Mouse (Mus musculus): ENCODE measurements around the gene Abtb1. TPM values are rescaled to one million over a fixed set of nuclear protein-coding genes. Genes with fewer than 3 reads are reported as not detected.

Abtb1 gene
- polyA plus RNA-seq, 1 experiment from 2014 or later: 37.6 TPM

DNA sequence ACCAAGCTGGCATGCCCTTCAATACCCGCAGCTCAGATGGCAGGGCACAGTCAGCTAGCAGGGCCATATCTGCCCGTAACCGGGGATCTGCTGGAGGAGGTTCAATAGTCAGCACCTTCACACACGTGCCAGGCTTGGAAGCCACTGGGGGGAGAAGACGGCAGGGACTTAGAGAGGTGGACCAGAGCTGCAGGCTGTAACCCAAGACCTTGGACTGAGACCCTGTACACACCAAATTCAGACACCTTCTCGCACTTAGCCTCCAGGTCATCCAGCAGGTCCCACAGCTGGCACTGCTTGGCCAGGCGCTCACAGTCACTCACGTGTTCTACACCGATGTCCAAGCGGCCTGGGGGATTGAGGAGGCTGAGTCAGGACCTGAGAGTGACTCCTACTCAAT is 3.2 kb downstream of the Abtb1 start:
- H3K9me3 ChIP-seq: no peaks in the 10 kb centered on the region
- no peak overlapping the region for H3K4me2 ChIP-seq (replicated peaks)
- 92% methylated on average over 10 of the region's 10 CpGs for WGBS
- peaks cover 21% of the 10 kb centered on the region for H3K4me1 ChIP-seq
- peaks cover 14% of the 10 kb centered on the region for H3K36me3 ChIP-seq
- H3K27ac ChIP-seq (replicated peaks): no peak overlapping the region
- no peak overlapping the region for H3K4me3 ChIP-seq
- no peak for ATAC-seq (replicated peaks)
- H3K27me3 ChIP-seq: no peaks in the 10 kb centered on the region
- no peak overlapping the region for H3K9ac ChIP-seq (replicated peaks)

DNA sequence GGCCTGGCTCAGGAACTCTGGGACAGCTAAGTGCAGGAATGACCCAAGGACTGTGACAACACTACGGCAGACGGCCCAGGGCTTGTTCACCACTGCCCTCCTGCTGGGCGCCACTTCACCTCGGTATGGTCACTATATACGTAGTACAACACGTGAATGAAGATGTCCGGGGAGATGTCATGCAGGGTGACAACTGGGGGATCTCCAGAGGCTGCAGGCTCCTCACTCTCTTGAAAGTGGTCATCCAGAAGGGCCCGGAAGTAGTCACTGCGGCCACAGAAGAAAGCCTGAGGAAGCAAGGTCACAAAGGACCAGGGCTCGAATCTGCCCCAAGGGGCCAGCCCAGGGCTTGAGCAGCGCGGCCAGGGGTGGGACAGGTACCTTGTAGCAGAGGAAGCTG is 3.8 kb downstream of the Abtb1 start:
- H3K27ac ChIP-seq (replicated peaks): no peak overlapping the region
- WGBS: 92% methylated on average over 12 of the region's 12 CpGs
- H3K4me3 ChIP-seq: no peak overlapping the region
- H3K27me3 ChIP-seq: no peaks in the 10 kb centered on the region
- no peak for ATAC-seq (replicated peaks)
- H3K9ac ChIP-seq (replicated peaks): no peak overlapping the region
- no peak overlapping the region for H3K4me2 ChIP-seq (replicated peaks)
- peaks cover 21% of the 10 kb centered on the region for H3K4me1 ChIP-seq
- H3K36me3 ChIP-seq: peaks cover 14% of the 10 kb centered on the region
- H3K9me3 ChIP-seq: no peaks in the 10 kb centered on the region

DNA sequence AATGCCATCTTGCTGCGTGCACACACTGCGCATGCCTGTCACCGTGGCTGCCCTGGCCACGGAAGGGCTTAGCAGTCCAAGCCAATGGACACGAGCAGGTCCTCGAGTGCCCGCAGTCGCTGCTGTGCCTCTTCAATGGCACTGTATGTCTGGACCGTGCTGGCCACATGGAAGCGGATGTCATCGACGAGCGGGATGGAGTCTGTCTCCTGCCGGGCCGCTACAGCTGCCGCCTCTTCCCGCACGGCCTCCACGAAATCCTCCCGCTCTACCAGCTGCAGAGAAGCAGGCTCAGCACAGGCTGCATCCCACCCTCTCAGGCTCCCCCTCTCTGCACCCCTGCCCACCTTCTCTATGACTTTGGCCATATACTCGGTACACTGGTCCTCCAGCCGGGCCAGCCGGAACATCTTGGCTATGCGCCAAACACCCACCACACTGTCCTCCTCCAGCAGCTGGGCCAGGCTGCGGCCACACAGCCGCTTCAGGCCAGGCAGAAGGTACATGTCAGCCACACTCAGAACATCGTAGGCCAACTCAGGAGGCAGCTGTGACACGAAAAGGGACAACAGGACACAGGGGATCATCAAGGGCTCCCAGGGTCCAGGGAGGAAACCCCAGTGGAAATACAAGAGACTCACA is 5.5 kb downstream of the Abtb1 start:
- peaks cover 14% of the 10 kb centered on the region for H3K4me1 ChIP-seq
- no peak for ATAC-seq (replicated peaks)
- H3K9ac ChIP-seq (replicated peaks): no peak overlapping the region
- H3K4me3 ChIP-seq: no peak overlapping the region
- peaks cover 14% of the 10 kb centered on the region for H3K36me3 ChIP-seq
- no peak overlapping the region for H3K27ac ChIP-seq (replicated peaks)
- 91% methylated on average over 28 of the region's 28 CpGs for WGBS
- H3K4me2 ChIP-seq (replicated peaks): no peak overlapping the region
- H3K27me3 ChIP-seq: no peaks in the 10 kb centered on the region
- no peaks in the 10 kb centered on the region for H3K9me3 ChIP-seq

GRCm38 (mm10) chr6:88835047-88835446 is 6.7 kb downstream of the Abtb1 start:
- Histone ChIP-seq H3K36me3 (peaks cover 14% of the 10 kb centered on the region), H3K4me2 (replicated peaks) (no peak overlapping the region), H3K4me3 (no peak overlapping the region), H3K9me3 (no peaks in the 10 kb centered on the region), H3K4me1 (peaks cover 1% of the 10 kb centered on the region; the same call in 1 of the 2 replicates), H3K27ac (replicated peaks) (no peak overlapping the region), H3K9ac (replicated peaks) (no peak overlapping the region), H3K27me3 (no peaks in the 10 kb centered on the region)
- ATAC-seq (replicated peaks): no peak
- 88% methylated on average over 5 of the region's 5 CpGs for WGBS

DNA sequence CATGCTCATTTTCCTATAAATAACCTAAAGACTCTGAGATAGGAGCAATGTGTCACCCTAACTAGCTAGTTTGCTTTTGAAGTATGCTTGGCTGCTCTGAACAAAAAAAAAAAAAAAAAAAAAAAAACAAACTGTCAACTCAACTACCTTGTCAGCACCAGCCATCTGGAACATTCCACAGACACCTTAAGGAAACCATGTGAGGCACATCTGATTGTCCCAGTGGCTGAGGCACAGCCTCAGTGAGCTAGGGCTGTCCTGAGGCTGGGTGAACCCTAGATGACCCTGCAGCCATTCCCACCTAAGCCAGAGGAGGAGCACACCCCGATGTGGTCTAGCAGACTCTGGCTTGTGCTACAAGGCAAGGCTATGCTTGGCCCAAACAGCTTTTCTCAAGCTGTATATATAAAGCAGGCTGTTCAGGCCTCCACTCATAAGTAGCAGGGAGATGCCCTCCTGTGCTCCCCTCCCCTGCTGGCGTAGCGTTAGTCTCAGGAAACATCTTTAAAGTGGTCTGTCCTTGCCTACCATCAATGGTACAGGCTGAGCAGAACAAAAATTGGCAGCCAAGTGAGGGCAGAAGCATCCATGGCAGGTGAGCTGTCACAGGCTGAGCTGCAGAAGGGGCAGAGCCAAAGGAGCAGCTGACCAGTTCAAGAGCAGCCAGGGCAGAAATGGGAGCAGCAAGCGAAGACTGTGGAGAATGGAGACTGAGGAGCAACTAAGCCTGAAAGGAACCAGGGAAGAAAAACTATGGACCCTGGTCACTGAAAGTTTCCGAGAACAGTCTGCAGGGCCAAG is 8.2 kb downstream of the Abtb1 start:
- ATAC-seq (replicated peaks): no peak
- Histone ChIP-seq H3K9me3 (no peaks in the 10 kb centered on the region), H3K27ac (replicated peaks) (no peak overlapping the region), H3K4me2 (replicated peaks) (no peak overlapping the region), H3K9ac (replicated peaks) (no peak overlapping the region), H3K36me3 (peaks cover 12% of the 10 kb centered on the region), H3K27me3 (no peaks in the 10 kb centered on the region), H3K4me1 (no peaks in the 10 kb centered on the region), H3K4me3 (no peak overlapping the region)
- WGBS: 88% methylated on average over 5 of the region's 5 CpGs

DNA sequence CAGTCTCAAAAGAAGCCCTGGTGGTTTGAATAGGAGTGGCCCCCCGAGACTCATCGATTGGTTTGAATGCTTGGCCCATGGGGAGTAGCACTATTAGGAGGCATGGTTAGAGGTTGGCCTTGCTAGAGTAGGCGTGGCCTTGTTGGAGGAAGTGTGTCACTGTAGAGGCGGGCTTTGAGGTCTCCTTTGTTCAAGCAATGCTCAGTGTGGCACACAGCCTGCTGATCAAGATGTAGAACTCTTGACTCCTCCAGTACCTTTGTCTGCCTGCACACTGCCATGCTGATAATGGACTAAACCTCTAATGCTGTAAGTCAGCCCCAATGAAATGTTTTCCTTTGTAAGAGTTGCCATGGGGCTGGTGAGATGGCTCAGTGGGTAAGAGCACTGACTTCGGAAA is 9.1 kb downstream of the Abtb1 start:
- Histone ChIP-seq H3K36me3 (peaks cover 5% of the 10 kb centered on the region; the same call in 1 of the 2 replicates), H3K4me3 (no peak overlapping the region), H3K4me1 (no peaks in the 10 kb centered on the region), H3K27me3 (no peaks in the 10 kb centered on the region), H3K9me3 (no peaks in the 10 kb centered on the region), H3K9ac (replicated peaks) (no peak overlapping the region), H3K4me2 (replicated peaks) (no peak overlapping the region), H3K27ac (replicated peaks) (no peak overlapping the region)
- 75% methylated on average over 5 of the region's 5 CpGs for WGBS
- no peak for ATAC-seq (replicated peaks)

GRCm38 (mm10) chr6:88831456-88831855 is 10.3 kb downstream of the Abtb1 start:
- Histone ChIP-seq H3K36me3 (peaks cover 1% of the 10 kb centered on the region; the same call in 1 of the 2 replicates), H3K27ac (replicated peaks) (no peak overlapping the region), H3K9me3 (no peaks in the 10 kb centered on the region), H3K4me2 (replicated peaks) (no peak overlapping the region), H3K4me3 (no peak overlapping the region), H3K4me1 (peaks cover 11% of the 10 kb centered on the region), H3K9ac (replicated peaks) (no peak overlapping the region), H3K27me3 (no peaks in the 10 kb centered on the region)
- WGBS: 25% methylated on average over 8 of the region's 8 CpGs
- ATAC-seq (replicated peaks): peak; percentile 53

- H3K27me3 ChIP-seq: no peaks in the 10 kb centered on the region
- H3K36me3 ChIP-seq: no peaks in the 10 kb centered on the region
- no peak overlapping the region for H3K27ac ChIP-seq (replicated peaks)
- H3K9me3 ChIP-seq: no peaks in the 10 kb centered on the region
- no peak overlapping the region for H3K4me3 ChIP-seq
- ATAC-seq (replicated peaks): no peak
- no peak overlapping the region for H3K9ac ChIP-seq (replicated peaks)
- no peak overlapping the region for H3K4me2 ChIP-seq (replicated peaks)
- peaks cover 14% of the 10 kb centered on the region for H3K4me1 ChIP-seq
- WGBS: 93% methylated on average over 6 of the region's 6 CpGs
Observed at GRCm38 (mm10) chr6:88830112-88830702, 11.6 kb downstream of the Abtb1 start.

GRCm38 (mm10) chr6:88829579-88829978 is 12.2 kb downstream of the Abtb1 start:
- no peak for ATAC-seq (replicated peaks)
- Histone ChIP-seq H3K9ac (replicated peaks) (no peak overlapping the region), H3K27ac (replicated peaks) (no peak overlapping the region), H3K4me1 (peaks cover 14% of the 10 kb centered on the region), H3K4me2 (replicated peaks) (no peak overlapping the region), H3K9me3 (no peaks in the 10 kb centered on the region), H3K27me3 (no peaks in the 10 kb centered on the region), H3K36me3 (no peaks in the 10 kb centered on the region), H3K4me3 (no peak overlapping the region)
- WGBS: 94% methylated on average over 4 of the region's 4 CpGs

DNA sequence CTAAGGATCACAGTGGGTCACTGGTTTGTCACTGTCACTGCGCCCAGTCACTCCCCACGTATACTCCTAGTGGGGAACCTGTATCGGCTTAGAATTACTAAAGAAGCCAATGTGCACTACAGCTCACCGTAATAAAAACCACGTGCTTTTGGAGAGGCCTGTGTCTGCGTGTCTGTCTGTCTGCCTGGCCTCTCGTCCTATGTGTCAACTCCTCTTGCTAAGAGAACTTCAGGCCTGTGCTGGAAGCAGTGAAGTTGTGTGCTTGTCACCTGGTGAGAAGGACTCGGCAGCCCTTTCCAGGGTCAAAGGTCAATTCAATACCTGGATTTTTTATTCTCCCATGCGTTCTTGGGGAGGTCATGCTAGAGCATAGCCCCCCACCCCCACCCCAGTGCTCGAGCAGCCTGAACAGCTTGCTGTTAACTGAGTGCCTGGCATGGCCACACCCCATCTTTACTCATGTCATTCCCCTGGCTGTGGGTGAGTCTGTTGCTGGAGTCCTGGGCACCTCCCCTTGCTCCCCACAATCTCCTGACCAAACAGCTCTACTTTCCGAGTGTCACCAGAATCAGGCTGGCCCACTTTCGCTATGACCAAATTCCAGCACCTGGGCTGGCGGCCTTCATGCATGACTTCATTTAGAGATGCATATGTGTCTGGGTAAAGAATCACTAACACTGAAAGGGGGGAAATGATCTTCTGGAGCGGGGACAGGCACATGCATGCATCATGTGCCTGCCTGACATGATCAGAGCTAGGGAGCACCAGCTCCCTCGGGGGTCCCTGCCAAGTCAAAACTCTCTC is 13.4 kb downstream of the Abtb1 start:
- ATAC-seq (replicated peaks): no peak
- no peak overlapping the region for H3K27ac ChIP-seq (replicated peaks)
- no peaks in the 10 kb centered on the region for H3K27me3 ChIP-seq
- no peak overlapping the region for H3K9ac ChIP-seq (replicated peaks)
- no peak overlapping the region for H3K4me2 ChIP-seq (replicated peaks)
- no peaks in the 10 kb centered on the region for H3K36me3 ChIP-seq
- no peaks in the 10 kb centered on the region for H3K9me3 ChIP-seq
- no peak overlapping the region for H3K4me3 ChIP-seq
- H3K4me1 ChIP-seq: peaks cover 14% of the 10 kb centered on the region
- 79% methylated on average over 15 of the region's 15 CpGs for WGBS

DNA sequence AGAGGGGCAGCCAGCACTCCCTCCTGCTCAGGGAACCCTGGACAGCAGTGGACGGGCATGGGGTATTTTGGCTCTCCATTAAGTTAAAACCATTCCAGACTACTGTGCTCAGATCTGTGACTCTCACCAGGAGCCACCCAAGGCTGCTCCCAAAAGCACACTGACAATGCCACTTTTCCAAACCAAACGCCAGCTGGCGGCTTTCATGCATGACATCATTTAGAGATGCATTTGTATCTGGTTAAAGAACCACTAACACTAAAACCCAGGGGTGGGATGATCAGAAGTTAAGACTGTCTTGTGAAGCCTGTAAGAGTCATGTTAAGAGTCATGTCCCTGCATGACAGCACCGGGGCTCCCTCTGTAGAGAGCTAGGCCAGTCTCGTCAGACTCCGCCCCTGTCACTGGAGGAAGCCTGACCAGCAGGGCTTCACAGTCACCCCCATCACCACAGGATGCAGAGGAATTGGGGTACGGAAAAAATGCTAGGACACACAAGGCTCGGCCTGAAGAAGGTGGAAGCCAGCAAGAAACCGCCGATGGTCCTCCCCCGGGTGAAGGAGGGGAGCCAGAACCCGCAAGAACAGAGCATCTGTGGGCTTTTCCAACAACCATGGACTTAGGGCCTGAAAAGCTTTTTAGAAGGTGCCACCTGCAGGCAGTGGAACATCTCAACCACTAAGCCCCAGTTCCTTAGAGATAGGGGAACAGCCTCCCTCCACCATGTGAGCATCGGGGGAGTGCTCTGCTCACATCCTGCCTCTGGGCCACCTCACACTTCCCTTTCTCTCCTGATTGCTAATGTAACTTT is 14.2 kb downstream of the Abtb1 start:
- WGBS: 56% methylated on average over 13 of the region's 13 CpGs
- no peak overlapping the region for H3K4me2 ChIP-seq (replicated peaks)
- H3K9ac ChIP-seq (replicated peaks): no peak overlapping the region
- H3K4me1 ChIP-seq: peaks cover 14% of the 10 kb centered on the region
- no peak overlapping the region for H3K4me3 ChIP-seq
- H3K36me3 ChIP-seq: no peaks in the 10 kb centered on the region
- no peak for ATAC-seq (replicated peaks)
- no peaks in the 10 kb centered on the region for H3K9me3 ChIP-seq
- no peak overlapping the region for H3K27ac ChIP-seq (replicated peaks)
- H3K27me3 ChIP-seq: no peaks in the 10 kb centered on the region

Measured in forebrain, embryonic 15.5 days (tissue).